Mouse (Mus musculus): ENCODE data around the gene Lrba.

The Lrba gene

DNA sequence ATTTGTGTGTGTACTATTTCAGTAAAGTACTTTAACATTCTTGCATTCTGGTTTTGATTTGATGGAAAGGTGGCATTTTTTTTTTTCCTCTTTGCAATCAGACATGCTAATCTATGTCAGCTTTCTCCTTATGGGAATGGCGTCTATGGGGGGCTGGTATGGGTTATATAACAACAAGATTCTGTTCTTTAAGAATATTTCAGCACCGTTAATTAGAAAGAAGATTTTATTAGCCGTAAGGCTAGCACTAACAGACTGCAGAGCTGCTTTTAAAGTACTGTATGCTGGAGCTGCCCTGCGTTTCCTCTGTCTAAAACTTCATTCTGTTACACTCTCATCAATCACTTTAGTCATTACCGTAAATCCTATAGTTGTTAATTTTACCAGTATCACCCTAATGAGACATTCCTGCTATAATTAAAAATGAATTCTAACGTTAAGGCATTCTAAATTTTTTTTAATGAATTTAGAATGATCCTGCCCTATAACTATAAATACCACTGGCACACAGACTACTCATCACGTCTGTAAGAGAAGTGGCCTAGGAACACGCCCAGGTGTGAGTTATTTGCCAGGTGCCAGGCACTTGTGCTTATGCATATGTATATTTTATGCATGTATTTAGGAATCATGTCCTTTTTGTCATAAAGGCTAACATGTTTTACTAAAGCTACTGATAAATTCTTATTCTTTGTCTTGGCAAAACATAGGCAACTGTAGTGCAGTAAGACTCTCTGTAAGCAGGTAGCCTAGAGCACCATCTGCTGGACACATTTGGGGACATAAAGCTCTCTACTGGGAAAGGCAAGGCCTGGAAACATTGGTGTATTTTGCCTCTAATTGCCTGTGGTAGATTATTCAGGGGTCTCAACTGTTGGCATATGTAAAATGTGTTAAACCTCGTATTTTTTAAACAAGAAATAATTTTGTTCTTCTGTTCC, 536.9 kb downstream of the Lrba start:
- peak; percentile 89 to 91 for DNase-seq

GRCm38 (mm10) chr3:86762036-86762415, 537.5 kb downstream of the Lrba start:
- no peak for DNase-seq

GRCm38 (mm10) chr3:86762456-86762855, 538.0 kb downstream of the Lrba start:
- DNase-seq, result no peak

DNA sequence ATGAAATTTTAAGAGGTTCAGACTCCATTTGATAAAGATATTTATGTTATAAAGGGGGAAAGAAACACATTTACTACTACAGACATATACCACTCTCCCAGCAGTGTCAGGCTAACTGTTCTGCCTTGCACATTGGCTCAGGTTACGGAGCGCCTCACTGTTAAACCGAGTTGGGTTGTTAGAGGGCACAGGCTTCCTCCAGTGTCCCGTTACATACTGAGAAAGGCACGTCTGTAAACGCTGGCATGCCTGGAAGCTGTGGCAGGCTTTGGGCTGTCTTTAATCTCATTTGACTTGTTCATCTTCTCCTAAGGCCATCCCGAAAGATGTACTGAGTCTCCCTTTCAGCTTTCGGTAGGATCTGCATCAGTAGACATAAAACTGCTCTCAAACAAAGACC, 544.1 kb downstream of the Lrba start:
- no peak for DNase-seq

DNA sequence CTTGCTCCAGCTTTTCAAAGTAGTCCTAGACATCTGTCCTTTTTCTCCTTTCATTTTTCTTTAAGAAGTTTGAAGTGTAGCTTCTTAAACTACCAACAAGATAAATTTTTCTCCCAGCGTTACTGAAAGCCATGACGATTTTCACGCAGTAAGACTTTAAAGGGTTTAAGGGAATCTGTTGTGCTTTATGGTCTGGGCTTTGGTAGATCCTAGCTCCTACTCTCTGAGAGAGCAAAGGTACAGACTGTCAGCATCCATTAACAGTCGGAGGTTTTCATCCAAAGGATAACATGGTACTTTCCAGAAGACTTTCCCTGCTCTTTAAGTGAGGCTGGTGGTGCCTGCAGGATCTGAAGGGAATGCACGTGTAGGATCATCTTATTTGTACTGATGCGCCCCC, 544.5 kb downstream of the Lrba start:
- no peak for DNase-seq

DNA sequence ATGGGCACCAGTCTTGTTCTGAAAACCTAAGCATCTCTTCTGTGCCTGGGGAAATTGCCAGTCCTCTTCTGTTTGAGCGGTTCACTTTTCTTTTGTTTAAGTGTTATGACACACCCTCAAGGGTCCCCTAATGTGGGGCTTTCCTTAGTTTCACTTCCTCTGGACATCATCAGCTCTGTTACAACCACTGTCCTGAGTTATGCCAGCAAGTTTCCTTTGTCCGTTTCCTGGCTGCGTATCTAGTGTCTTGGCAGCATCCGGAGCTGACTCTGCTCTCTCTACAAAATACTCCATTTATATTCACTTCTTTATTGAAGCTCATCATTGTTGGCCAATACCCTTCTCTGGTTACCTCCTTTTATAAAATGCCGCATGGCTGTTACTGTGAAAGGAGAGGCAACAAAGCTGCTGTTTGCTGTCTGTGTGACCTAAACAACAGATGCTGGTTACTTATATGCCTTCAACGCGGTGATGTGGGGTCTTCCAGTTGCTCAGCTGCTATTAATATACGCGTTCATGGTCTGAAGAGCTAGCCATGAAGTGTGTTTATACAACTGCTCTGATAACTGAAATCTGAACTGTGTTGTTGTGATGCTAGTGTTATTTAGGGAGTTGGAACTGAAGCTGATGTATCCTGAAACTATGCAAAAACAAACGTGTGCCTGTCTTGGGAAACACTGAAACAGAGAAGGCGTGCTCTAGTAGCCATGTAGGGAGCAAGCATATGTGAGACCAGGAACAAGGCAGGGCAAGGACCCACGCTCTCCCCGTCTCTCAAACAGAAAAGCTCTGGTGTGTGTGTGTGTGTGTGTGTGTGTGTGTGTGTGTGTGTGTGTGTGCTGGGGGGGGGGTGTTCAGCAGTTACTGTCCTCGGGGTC, 550.3 kb downstream of the Lrba start:
- no peak for DNase-seq

DNA sequence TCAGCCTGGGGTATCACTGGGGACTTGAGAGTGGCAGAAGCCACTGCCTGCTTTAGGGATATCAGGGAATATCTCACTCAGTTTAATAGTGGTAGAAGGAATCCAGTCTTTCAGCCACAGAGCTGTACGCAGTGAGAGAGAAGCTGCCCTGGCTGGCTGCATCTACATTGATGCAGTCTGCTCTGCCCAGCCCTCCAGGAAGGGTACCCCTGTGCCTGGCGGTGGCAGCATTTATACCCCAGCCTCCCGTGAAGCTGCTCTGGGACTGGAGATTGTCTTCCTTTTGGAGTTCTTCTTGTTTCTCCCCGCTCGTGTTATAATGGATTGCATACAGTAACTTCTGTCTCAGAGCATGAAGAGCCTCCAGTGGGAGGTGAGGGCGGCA, 551.0 kb downstream of the Lrba start:
- DNase-seq, result no peak

DNA sequence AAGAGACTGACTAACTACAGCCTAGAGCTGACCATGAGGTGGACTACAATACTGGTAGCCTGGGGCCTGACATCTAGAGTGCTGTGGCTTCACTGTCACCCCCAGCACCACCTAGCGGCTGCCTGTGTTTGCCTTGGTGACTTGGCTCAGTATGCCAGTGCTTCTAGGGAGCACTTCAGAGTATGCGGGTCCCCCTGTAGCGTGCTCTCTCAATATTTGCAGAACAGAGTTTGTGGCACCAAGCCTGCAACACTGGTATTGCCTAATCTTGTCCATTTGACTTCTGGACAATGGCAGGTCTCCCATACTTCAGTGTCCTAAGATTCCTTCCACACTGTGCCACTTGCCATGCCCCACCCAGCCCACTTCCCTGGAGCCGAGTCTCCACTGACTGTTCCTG, 555.2 kb downstream of the Lrba start:
- peak in 1 of 2 experiments; percentile 66 for DNase-seq

DNA sequence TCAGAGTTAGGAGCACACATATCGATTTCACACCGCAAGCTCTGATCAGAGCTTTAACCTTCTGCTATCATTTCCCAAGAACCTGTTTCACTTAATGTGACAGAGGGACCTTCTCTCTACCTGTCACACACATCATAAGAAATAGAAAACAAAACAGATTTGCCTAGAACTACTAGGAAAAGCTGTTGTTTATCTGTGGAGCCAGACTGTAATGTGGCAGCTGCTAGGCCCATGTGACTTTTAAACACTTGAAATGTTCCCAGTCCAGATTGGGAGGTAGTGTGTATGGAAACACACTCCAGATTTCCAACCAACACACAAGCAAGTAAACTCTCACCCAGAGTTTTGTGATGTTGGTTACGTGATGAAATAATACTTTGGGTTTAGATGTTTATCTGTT, 559.6 kb downstream of the Lrba start:
- DNase-seq, result no peak

DNA sequence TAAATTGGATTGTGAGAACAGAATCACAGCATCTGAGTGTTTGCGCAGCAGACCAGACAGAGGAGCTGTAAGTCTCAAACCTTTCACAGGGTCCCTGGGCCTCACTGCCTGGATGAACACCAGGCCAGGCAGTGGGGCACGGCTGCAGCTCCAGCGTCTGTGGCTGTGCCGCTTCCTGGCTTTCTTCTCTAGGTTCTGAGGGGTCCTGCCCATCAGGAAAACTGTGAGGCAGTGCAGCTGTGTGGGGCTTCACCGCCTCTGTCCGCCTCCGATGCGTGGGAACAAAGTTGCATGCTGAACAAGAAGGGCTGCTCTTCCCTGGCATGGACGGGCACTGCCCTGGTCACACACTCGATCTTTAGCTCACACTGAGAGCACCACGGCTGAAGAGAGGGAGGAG, 560.5 kb downstream of the Lrba start:
- no peak for DNase-seq

- peak; percentile 60 to 61 for DNase-seq
These were observed 561.8 kb downstream of the Lrba start for GRCm38 (mm10) chr3:86786280-86786679.

- peak; percentile 89 for DNase-seq
These were observed 562.4 kb downstream of the Lrba start for GRCm38 (mm10) chr3:86786845-86787351.

DNA sequence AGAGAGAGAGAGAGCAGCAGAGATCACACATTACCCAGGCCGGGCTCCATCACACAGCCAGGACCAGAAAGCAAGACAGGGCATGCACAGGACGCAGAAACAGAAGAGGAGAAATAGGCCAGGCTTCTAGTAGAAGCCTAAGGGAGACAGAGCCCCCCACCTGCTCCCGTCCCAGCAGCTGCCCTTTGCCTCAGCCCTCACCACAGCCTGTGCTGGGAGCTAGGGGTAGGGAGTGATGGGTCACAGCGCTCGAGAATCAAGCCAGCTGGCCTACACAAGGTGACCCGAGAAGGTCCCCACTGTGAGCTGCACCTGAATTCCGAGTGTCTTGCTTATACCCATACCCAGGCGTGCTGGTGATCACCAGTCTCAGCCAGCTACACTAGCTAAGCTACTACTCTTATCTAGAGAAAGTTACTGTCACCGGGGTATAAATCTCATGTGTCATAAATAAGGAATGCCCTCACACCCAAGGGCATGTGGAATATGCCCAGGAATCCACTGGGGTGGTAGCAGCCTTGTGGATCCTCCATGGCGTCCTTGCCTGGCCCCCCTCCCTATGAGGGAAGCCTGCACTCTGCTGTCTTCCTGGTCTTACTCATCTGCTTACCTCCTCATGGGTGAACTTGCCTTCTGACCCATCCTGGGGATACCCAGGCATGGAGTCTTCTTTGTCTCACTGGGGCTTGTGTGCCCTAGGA, 563.1 kb downstream of the Lrba start:
- DNase-seq, result no peak

GRCm38 (mm10) chr3:86788711-86789110, 564.2 kb downstream of the Lrba start:
- peak; percentile 85 to 93 for DNase-seq

DNA sequence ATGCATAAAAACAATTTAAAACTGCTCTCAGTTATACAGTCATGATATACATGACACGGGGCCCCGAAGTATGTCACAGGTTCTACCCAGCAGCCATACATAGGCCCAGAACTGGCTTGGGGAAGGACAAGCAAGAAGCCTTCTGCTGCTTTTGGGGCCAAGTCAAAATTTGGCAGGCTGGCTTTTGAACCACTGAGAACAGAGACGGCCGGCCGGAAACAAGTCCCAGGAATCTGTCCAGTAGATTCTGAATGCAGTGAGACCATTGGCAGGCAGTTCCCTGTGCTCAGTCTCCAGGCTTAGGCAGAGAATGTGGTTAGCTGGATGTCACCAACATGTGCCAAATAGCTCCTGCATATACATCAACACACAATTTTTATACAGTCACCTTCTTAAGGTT, 565.3 kb downstream of the Lrba start:
- peak; percentile 78 to 85 for DNase-seq

GRCm38 (mm10) chr3:86793264-86793663, 568.8 kb downstream of the Lrba start:
- DNase-seq, result peak in 1 of 2 experiments; percentile 45

GRCm38 (mm10) chr3:86793720-86794191, 569.3 kb downstream of the Lrba start:
- DNase-seq, result peak; percentile 54 to 58

DNA sequence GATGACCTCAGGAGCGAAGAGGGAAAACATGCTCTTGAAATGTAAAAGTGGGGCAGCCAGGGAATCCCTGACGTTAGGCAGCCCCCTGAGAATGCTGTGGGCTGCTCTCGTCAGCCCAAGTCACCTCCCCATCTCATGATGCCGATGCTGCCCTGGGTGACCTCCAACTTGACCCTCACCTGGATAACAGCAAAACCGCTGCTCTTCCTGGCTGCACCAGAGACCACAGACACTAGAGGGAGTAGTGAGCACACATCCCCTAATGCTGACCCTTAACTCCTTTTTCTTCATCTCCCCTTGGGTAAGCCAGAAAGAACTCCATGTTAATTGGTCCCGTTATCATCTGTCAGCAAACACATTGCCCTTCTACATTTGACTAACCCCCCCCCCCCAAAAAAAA, 572.2 kb downstream of the Lrba start:
- peak in 1 of 2 experiments; percentile 40 for DNase-seq

DNA sequence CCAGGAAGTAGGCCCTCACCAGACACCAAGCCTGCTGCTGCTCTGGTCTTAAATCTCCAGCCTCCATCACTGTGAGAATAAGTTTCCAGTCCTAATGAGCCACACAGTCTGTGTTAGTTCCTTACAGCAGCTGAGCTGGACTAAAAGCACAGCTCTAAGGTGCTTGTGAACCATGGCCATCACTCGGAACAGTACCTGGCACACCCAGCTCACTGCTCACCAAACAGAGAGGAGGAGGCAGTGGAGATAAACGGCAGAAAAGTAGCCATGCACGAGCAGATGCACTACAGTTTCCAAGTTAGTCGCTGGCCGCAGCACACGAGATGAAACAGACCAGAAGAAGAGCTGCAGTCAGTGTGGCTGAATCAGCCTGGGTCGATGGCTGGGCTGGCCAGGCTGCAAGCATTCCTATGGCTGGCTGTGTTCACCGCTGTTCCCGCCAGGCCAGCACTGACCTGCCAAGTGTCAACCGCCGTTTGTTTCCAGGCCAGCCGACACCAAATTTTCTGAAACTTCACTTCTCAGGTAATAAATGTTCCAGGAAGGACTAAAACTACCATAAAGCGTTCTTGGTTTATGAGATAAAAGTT, 573.5 kb downstream of the Lrba start:
- no peak for DNase-seq

GRCm38 (mm10) chr3:86799041-86799440, 574.6 kb downstream of the Lrba start:
- no peak for DNase-seq

GRCm38 (mm10) chr3:86800841-86801240, 576.4 kb downstream of the Lrba start:
- DNase-seq, result no peak

GRCm38 (mm10) chr3:86802825-86803224, 578.3 kb downstream of the Lrba start:
- peak in 1 of 2 experiments; percentile 18 for DNase-seq

Measured in cerebellum, postnatal 14 days (tissue).